Mouse (Mus musculus) intestine, postnatal 0 days (tissue): ENCODE measurements around the gene Rpl34. TPM values are rescaled to one million over a fixed set of nuclear protein-coding genes. Genes with fewer than 3 reads are reported as not detected.

Experiments
- ATAC-seq: fragments of 200-750 bp; cut with Nextera tagmentation; 2 replicates; pipeline ENCODE4 v1.8.0; 2017; ENCODE audit warnings: mild to moderate bottlenecking, moderate TSS enrichment, moderate library complexity
- H3K27ac ChIP-seq: fragments of 300-500 bp; sonication (generic); 2 replicates; pipeline ENCODE4 v1.5.1; 2014; ENCODE audit warnings: mild to moderate bottlenecking, low read depth, low read length, moderate library complexity
- H3K27me3 ChIP-seq: fragments of 300-500 bp; sonication (generic); replicated peaks from 2 replicates; pipeline ENCODE4 v1.6.1; 2014; ENCODE audit warnings: low read length, mixed read lengths; ENCODE audit not compliant: control insufficient read depth, insufficient read depth
- H3K36me3 ChIP-seq: fragments of 300-500 bp; sonication (generic); 2 replicates; pipeline ENCODE4 v1.6.1; 2014; ENCODE audit warnings: mild to moderate bottlenecking, moderate library complexity; ENCODE audit not compliant: control insufficient read depth, insufficient read depth
- H3K4me1 ChIP-seq: fragments of 300-500 bp; sonication (generic); replicated peaks from 2 replicates; pipeline ENCODE4 v1.6.1; 2014; ENCODE audit warnings: antibody characterized with exemption, low read length, mixed read lengths; ENCODE audit not compliant: control insufficient read depth, insufficient read depth
- H3K4me2 ChIP-seq: fragments of 300-500 bp; sonication (generic); replicated peaks from 2 replicates; pipeline ENCODE4 v1.6.1; 2014; ENCODE audit warnings: low read depth, mild to moderate bottlenecking, moderate library complexity
- H3K4me3 ChIP-seq: fragments of 300-500 bp; sonication (generic); 2 replicates; pipeline ENCODE4 v1.5.1; 2014; ENCODE audit warnings: low read depth, low read length
- H3K9ac ChIP-seq: fragments of 300-500 bp; sonication (generic); 2 replicates; pipeline ENCODE4 v1.6.1; 2014; ENCODE audit warnings: mild to moderate bottlenecking, low read depth, low read length
- H3K9me3 ChIP-seq: fragments of 300-500 bp; sonication (generic); 2 replicates; pipeline ENCODE4 v1.6.1; 2016; ENCODE audit warnings: mixed run types; ENCODE audit not compliant: control insufficient read depth
- CTCF ChIP-seq: sonication (generic); IDR thresholded peaks from 2 replicates; pipeline ENCODE4 v1.5.1; 2016; ENCODE audit warnings: low read depth, mild to moderate bottlenecking, control low read depth, antibody characterized with exemption, moderate library complexity
- WGBS: fragments of 180-500 bp; shearing (Covaris S2); extraction: QIAGEN DNeasy Blood & Tissue Kit; methylation state at CpG from one replicate; pipeline ENCODE4 v1.1.7; 2014; 5-methylcytosine and 5-hydroxymethylcytosine counted together
- polyA plus RNA-seq: library from polyadenylated mRNA; unstranded; fragments of >200 nt; fragmentation: Nextera tagmentation; extraction: Ambion mirVana; gene quantifications from 2 replicates; pipeline ENCODE4 v1.2.1, GENCODE M21; 2015

The Rpl34 gene
- polyA plus RNA-seq, 1 experiment from 2014 or later: 584 TPM

DNA sequence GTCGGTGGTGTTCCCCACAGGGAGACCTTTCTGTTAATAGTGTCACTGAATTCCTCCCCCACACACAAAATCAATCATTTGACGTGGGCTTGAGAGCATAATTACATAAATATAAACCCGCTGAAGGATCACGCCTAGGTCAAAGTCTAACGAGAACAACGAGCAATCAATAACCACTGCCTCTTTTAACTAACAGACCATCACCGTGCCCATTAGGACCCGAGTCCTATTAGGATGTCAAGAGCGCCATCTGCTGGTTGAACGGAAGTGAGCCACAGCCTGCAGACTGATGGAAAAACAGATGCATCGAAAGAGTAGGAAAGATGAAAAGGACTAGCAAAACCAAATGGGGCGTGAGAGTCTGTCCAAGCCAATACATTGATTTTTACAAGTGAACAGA, 40.6 kb downstream of the Rpl34 start:
- Histone ChIP-seq H3K4me3 (no peak overlapping the region), H3K4me1 (no peaks in the 10 kb centered on the region), H3K4me2 (no peak overlapping the region), H3K36me3 (no peaks in the 10 kb centered on the region), H3K9ac (no peak overlapping the region), H3K27ac (no peak overlapping the region), H3K9me3 (no peaks in the 10 kb centered on the region), H3K27me3 (no peaks in the 10 kb centered on the region)
- TF ChIP-seq CTCF: peak; percentile 88
- 14% methylated on average over 12 of the region's 12 CpGs for WGBS
- ATAC-seq: 0 out of 2 replicates have a peak, but pooled peaks have one; percentile 37

DNA sequence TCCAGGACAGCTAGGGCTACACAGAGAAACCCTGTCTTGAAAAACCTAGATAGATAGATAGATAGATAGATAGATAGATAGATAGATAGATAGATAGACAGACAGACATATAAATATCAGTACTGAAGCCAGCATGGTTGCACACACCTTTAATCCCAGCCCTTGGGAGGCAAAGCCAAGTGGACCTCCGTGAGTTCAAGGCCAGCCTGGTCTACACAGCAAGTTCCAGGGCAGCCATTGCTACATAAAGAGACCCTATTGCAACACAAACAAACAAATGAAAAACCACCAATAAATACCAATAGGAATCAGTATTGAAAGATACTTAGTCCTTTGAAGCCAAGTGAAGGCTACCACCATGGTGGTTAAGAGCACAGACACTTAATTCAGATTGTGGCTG, 43.1 kb downstream of the Rpl34 start:
- Histone ChIP-seq H3K9ac (no peak overlapping the region), H3K4me1 (no peaks in the 10 kb centered on the region), H3K27ac (no peak overlapping the region), H3K4me3 (no peak overlapping the region), H3K27me3 (no peaks in the 10 kb centered on the region), H3K9me3 (no peaks in the 10 kb centered on the region), H3K4me2 (no peak overlapping the region), H3K36me3 (no peaks in the 10 kb centered on the region)
- 92% methylated on average over 1 of the region's 1 CpGs for WGBS
- no peak for ATAC-seq
- TF ChIP-seq CTCF: no peak

- H3K36me3 ChIP-seq: no peaks in the 10 kb centered on the region
- no peak overlapping the region for H3K4me3 ChIP-seq
- no peak for TF ChIP-seq CTCF
- no peaks in the 10 kb centered on the region for H3K9me3 ChIP-seq
- no peaks in the 10 kb centered on the region for H3K4me1 ChIP-seq
- no peak overlapping the region for H3K27ac ChIP-seq
- 83% methylated on average over 8 of the region's 8 CpGs for WGBS
- no peaks in the 10 kb centered on the region for H3K27me3 ChIP-seq
- no peak overlapping the region for H3K9ac ChIP-seq
- no peak for ATAC-seq
- H3K4me2 ChIP-seq: no peak overlapping the region
These were observed 45.2 kb downstream of the Rpl34 start for GRCm38 (mm10) chr3:130685014-130685366.

- no peak for TF ChIP-seq CTCF
- WGBS: 88% methylated on average over 9 of the region's 9 CpGs
These were observed 45.8 kb downstream of the Rpl34 start for GRCm38 (mm10) chr3:130684276-130685013.

GRCm38 (mm10) chr3:130683836-130684235, 46.4 kb downstream of the Rpl34 start:
- ATAC-seq: no peak
- no peak overlapping the region for H3K4me2 ChIP-seq
- no peak overlapping the region for H3K9ac ChIP-seq
- no peak overlapping the region for H3K4me3 ChIP-seq
- no peaks in the 10 kb centered on the region for H3K4me1 ChIP-seq
- no peak for TF ChIP-seq CTCF
- no peaks in the 10 kb centered on the region for H3K36me3 ChIP-seq
- H3K27ac ChIP-seq: no peak overlapping the region
- WGBS: 83% methylated on average over 8 of the region's 8 CpGs
- no peaks in the 10 kb centered on the region for H3K27me3 ChIP-seq
- no peaks in the 10 kb centered on the region for H3K9me3 ChIP-seq

More at GRCm38 (mm10) chr3:130684276-130685013, 45.8 kb downstream of the Rpl34 start:
- no peaks in the 10 kb centered on the region for H3K4me1 ChIP-seq
- no peaks in the 10 kb centered on the region for H3K36me3 ChIP-seq
- ATAC-seq: no peak
- no peak overlapping the region for H3K4me3 ChIP-seq
- H3K27ac ChIP-seq: no peak overlapping the region
- no peak overlapping the region for H3K9ac ChIP-seq
- H3K9me3 ChIP-seq: no peaks in the 10 kb centered on the region
- no peak overlapping the region for H3K4me2 ChIP-seq
- H3K27me3 ChIP-seq: no peaks in the 10 kb centered on the region

GRCm38 (mm10) chr3:130682183-130682582, 48.0 kb downstream of the Rpl34 start:
- Histone ChIP-seq H3K4me3 (no peak overlapping the region), H3K4me2 (no peak overlapping the region), H3K9ac (no peak overlapping the region), H3K27me3 (no peaks in the 10 kb centered on the region), H3K9me3 (no peaks in the 10 kb centered on the region), H3K36me3 (no peaks in the 10 kb centered on the region), H3K4me1 (no peaks in the 10 kb centered on the region), H3K27ac (no peak overlapping the region)
- no peak for ATAC-seq
- TF ChIP-seq CTCF: no peak
- WGBS: 83% methylated on average over 9 of the region's 9 CpGs
